Mouse (Mus musculus) liver, postnatal 0 days (tissue): Measurements from ENCODE around the gene Pcsk7.

Source experiments
- CTCF ChIP-seq: sonication (generic); IDR thresholded peaks from 2 replicates; pipeline ENCODE4 v1.5.1; 2016; ENCODE audit warnings: antibody characterized with exemption, low read depth
- EP300 ChIP-seq: IDR thresholded peaks from 2 replicates; pipeline ENCODE4 v1.6.1; 2016; ENCODE audit warnings: antibody characterized with exemption, low read depth, mild to moderate bottlenecking

DNA sequence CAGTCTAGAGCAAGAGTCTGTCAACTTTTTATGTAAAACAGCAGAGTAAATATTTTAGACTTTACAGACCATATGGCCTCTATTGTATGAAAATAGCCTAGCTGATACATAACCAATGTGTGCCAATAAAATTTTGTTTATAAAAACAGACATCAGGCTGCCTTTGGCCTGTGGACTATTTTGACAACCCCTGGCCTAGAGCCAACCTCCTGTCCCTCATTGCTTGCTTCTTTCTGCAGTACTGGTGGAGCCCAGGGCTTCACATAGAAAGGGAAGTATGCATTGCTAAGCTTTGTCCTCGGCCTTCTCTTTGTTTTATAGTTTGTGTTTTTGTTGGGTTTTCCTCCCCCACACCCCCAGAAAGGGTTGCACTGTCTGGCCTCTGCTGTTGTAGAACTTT, 25.7 kb downstream of the Pcsk7 start:
- no peak for TF ChIP-seq CTCF
- TF ChIP-seq EP300 = no peak
